Mouse (Mus musculus): Measurements from ENCODE around the gene Zfp217. TPM values are rescaled to one million over a fixed set of nuclear protein-coding genes. Genes with fewer than 3 reads are reported as not detected.
A peak's percentile ranks its signal among the peaks of the same experiment; 100 is the strongest.

The Zfp217 gene
- polyA plus RNA-seq, 1 experiment from 2014 or later: 1.7 TPM

GRCm38 (mm10) chr2:170070641-170071241 lies 77.2 kb downstream of the Zfp217 start:
- Histone ChIP-seq H3K9ac (ENCODE audit: low read length) (no peak overlapping the region), H3K36me3 (ENCODE audit: control insufficient read depth, insufficient read depth, low read length) (no peaks in the 10 kb centered on the region), H3K27ac (ENCODE audit: low read depth, low read length) (no peak overlapping the region), H3K4me3 (ENCODE audit: low read depth, low read length) (no peak overlapping the region), H3K4me2 (ENCODE audit: low read length) (peak overlapping the region; percentile 2; the same call in 1 of the 2 replicates), H3K27me3 (replicated peaks; ENCODE audit: control insufficient read depth, insufficient read depth, low read length) (no peaks in the 10 kb centered on the region), H3K9me3 (replicated peaks; ENCODE audit: control insufficient read depth, low read length) (no peaks in the 10 kb centered on the region), H3K4me1 (ENCODE audit: control insufficient read depth, insufficient read depth, low read length) (0 out of 2 replicates have a peak, but pooled peaks cover 4% of the 10 kb centered on the region)
- DNase-seq (ENCODE audit: low spot score) (no peak), ATAC-seq (no peak)
- 40% methylated on average over 15 of the region's 15 CpGs for WGBS

GRCm38 (mm10) chr2:170069976-170070375 lies 77.9 kb downstream of the Zfp217 start:
- Histone ChIP-seq H3K4me1 (ENCODE audit: control insufficient read depth, insufficient read depth, low read length) (0 out of 2 replicates have a peak, but pooled peaks cover 4% of the 10 kb centered on the region), H3K9ac (ENCODE audit: low read length) (no peak overlapping the region), H3K27me3 (replicated peaks; ENCODE audit: control insufficient read depth, insufficient read depth, low read length) (no peaks in the 10 kb centered on the region), H3K27ac (ENCODE audit: low read depth, low read length) (no peak overlapping the region), H3K9me3 (replicated peaks; ENCODE audit: control insufficient read depth, low read length) (no peaks in the 10 kb centered on the region), H3K36me3 (ENCODE audit: control insufficient read depth, insufficient read depth, low read length) (no peaks in the 10 kb centered on the region), H3K4me2 (ENCODE audit: low read length) (no peak overlapping the region), H3K4me3 (ENCODE audit: low read depth, low read length) (no peak overlapping the region)
- WGBS: 89% methylated on average over 5 of the region's 5 CpGs
- DNase-seq (ENCODE audit: low spot score) (no peak), ATAC-seq (no peak)

GRCm38 (mm10) chr2:170062378-170062777 lies 85.5 kb downstream of the Zfp217 start:
- H3K9me3 ChIP-seq (replicated peaks; ENCODE audit: control insufficient read depth, low read length): no peaks in the 10 kb centered on the region
- ATAC-seq (no peak), DNase-seq (ENCODE audit: low spot score) (no peak)
- WGBS: 86% methylated on average over 3 of the region's 3 CpGs
- no peak overlapping the region for H3K4me3 ChIP-seq (ENCODE audit: low read depth, low read length)
- no peak overlapping the region for H3K27ac ChIP-seq (ENCODE audit: low read depth, low read length)
- H3K36me3 ChIP-seq (ENCODE audit: control insufficient read depth, insufficient read depth, low read length): no peaks in the 10 kb centered on the region
- H3K27me3 ChIP-seq (replicated peaks; ENCODE audit: control insufficient read depth, insufficient read depth, low read length): no peaks in the 10 kb centered on the region
- H3K4me2 ChIP-seq (ENCODE audit: low read length): no peak overlapping the region
- no peaks in the 10 kb centered on the region for H3K4me1 ChIP-seq (ENCODE audit: control insufficient read depth, insufficient read depth, low read length)
- no peak overlapping the region for H3K9ac ChIP-seq (ENCODE audit: low read length)

GRCm38 (mm10) chr2:170060066-170060465 lies 87.8 kb downstream of the Zfp217 start:
- H3K4me3 ChIP-seq (ENCODE audit: low read depth, low read length): no peak overlapping the region
- H3K27me3 ChIP-seq (replicated peaks; ENCODE audit: control insufficient read depth, insufficient read depth, low read length): no peaks in the 10 kb centered on the region
- no peak overlapping the region for H3K4me2 ChIP-seq (ENCODE audit: low read length)
- 68% methylated on average over 4 of the region's 4 CpGs for WGBS
- H3K9me3 ChIP-seq (replicated peaks; ENCODE audit: control insufficient read depth, low read length): no peaks in the 10 kb centered on the region
- DNase-seq (ENCODE audit: low spot score) (no peak), ATAC-seq (no peak)
- no peaks in the 10 kb centered on the region for H3K36me3 ChIP-seq (ENCODE audit: control insufficient read depth, insufficient read depth, low read length)
- no peak overlapping the region for H3K27ac ChIP-seq (ENCODE audit: low read depth, low read length)
- no peaks in the 10 kb centered on the region for H3K4me1 ChIP-seq (ENCODE audit: control insufficient read depth, insufficient read depth, low read length)
- no peak overlapping the region for H3K9ac ChIP-seq (ENCODE audit: low read length)

GRCm38 (mm10) chr2:170058774-170059173 lies 89.1 kb downstream of the Zfp217 start:
- DNase-seq (ENCODE audit: low spot score) (peak; percentile 39), ATAC-seq (no peak)
- no peaks in the 10 kb centered on the region for H3K4me1 ChIP-seq (ENCODE audit: control insufficient read depth, insufficient read depth, low read length)
- H3K4me2 ChIP-seq (ENCODE audit: low read length): no peak overlapping the region
- H3K27ac ChIP-seq (ENCODE audit: low read depth, low read length): no peak overlapping the region
- H3K4me3 ChIP-seq (ENCODE audit: low read depth, low read length): no peak overlapping the region
- WGBS: 77% methylated on average over 14 of the region's 14 CpGs
- H3K36me3 ChIP-seq (ENCODE audit: control insufficient read depth, insufficient read depth, low read length): no peaks in the 10 kb centered on the region
- no peak overlapping the region for H3K9ac ChIP-seq (ENCODE audit: low read length)
- H3K27me3 ChIP-seq (replicated peaks; ENCODE audit: control insufficient read depth, insufficient read depth, low read length): no peaks in the 10 kb centered on the region
- H3K9me3 ChIP-seq (replicated peaks; ENCODE audit: control insufficient read depth, low read length): no peaks in the 10 kb centered on the region

Data from forebrain, embryonic 14.5 days (tissue).